Mouse (Mus musculus) bone marrow, adult 2 months (tissue): ENCODE measurements around the gene Cybb.
A peak's percentile ranks its signal among the peaks of the same experiment; 100 is the strongest.

Source experiments
- CTCF ChIP-seq: fragments of 200-500 bp; IDR thresholded peaks from 2 replicates; pipeline ENCODE4 v1.5.1; 2011; ENCODE audit warnings: low read length, control low read depth; ENCODE audit not compliant: control insufficient read depth, insufficient read depth
- POLR2A ChIP-seq: fragments of 200-500 bp; IDR thresholded peaks from 2 replicates; pipeline ENCODE4 v1.6.1; 2011; ENCODE audit warnings: low read depth, mild to moderate bottlenecking, control low read depth, low read length, borderline replicate concordance; ENCODE audit not compliant: control insufficient read depth

GRCm38 (mm10) chrX:9470811-9471388 lies 16.7 kb downstream of the Cybb start:
- peak; percentile 43; the same call in 1 of the 2 replicates for TF ChIP-seq CTCF
- no peak for TF ChIP-seq POLR2A
